Mouse (Mus musculus): ENCODE measurements around the gene Gm17409.
A peak's percentile ranks its signal among the peaks of the same experiment; 100 is the strongest.

Gene Gm17409

GRCm38 (mm10) chr2:58485152-58485551 lies 15.2 kb downstream of the Gm17409 start:
- no peak for DNase-seq

GRCm38 (mm10) chr2:58485683-58486082 lies 15.8 kb downstream of the Gm17409 start:
- DNase-seq, result no peak

- no peak for DNase-seq
These were observed 16.7 kb downstream of the Gm17409 start for GRCm38 (mm10) chr2:58486441-58487278.

- DNase-seq, result no peak
These were observed 17.3 kb downstream of the Gm17409 start for GRCm38 (mm10) chr2:58487279-58487560.

- DNase-seq, result no peak
These were observed 18.5 kb downstream of the Gm17409 start for GRCm38 (mm10) chr2:58488404-58488803.

- peak; percentile 55 for DNase-seq
These were observed 19.4 kb downstream of the Gm17409 start for GRCm38 (mm10) chr2:58489275-58489674.

- no peak for DNase-seq
These were observed 24.0 kb downstream of the Gm17409 start for GRCm38 (mm10) chr2:58493685-58494635.

- DNase-seq, result no peak
These were observed 25.4 kb downstream of the Gm17409 start for GRCm38 (mm10) chr2:58495271-58495670.

GRCm38 (mm10) chr2:58496647-58497410 lies 26.9 kb downstream of the Gm17409 start:
- DNase-seq, result no peak

- no peak for DNase-seq
These were observed 35.6 kb downstream of the Gm17409 start for GRCm38 (mm10) chr2:58505306-58506090.

GRCm38 (mm10) chr2:58510192-58510591 lies 40.3 kb downstream of the Gm17409 start:
- DNase-seq, result no peak

- no peak for DNase-seq
These were observed 43.3 kb downstream of the Gm17409 start for GRCm38 (mm10) chr2:58513212-58513611.

GRCm38 (mm10) chr2:58514489-58514888 lies 44.6 kb downstream of the Gm17409 start:
- DNase-seq, result no peak

- no peak for DNase-seq
These were observed 46.1 kb downstream of the Gm17409 start for GRCm38 (mm10) chr2:58516000-58516399.

GRCm38 (mm10) chr2:58516920-58517319 lies 47.0 kb downstream of the Gm17409 start:
- no peak for DNase-seq

- no peak for DNase-seq
These were observed 48.6 kb downstream of the Gm17409 start for GRCm38 (mm10) chr2:58518517-58518916.

Measured in kidney, adult 11 months (tissue).